Mouse (Mus musculus): ENCODE results near the gene Armc2. TPM values are rescaled to one million over a fixed set of nuclear protein-coding genes. Genes with fewer than 3 reads are reported as not detected.

Armc2 gene
- total and polyA plus RNA-seq, 3 experiments: 0.08 to 0.13 TPM; not detected in 1

GRCm38 (mm10) chr10:42018016-42018949 lies at the start of gene Armc2 (continued):
- TF ChIP-seq ZMIZ1 (IDR thresholded peaks at IDR 0.05; ENCODE audit: low read depth, low read length): no peak
- peak; percentile 28; the same call in 1 of the 2 replicates for TF ChIP-seq HCFC1 (IDR thresholded peaks at IDR 0.05; ENCODE audit: low read depth, low read length)
- TF ChIP-seq MYC (IDR thresholded peaks at IDR 0.05; ENCODE audit: low read depth, low read length): no peak
- no peak for TF ChIP-seq ZC3H11A (IDR thresholded peaks at IDR 0.05; ENCODE audit: low read depth, low read length)

GRCm38 (mm10) chr10:42064446-42064845 lies 46.2 kb upstream of the Armc2 start:
- no peaks in the 10 kb centered on the region for H3K27me3 ChIP-seq (ENCODE audit: control insufficient read depth in 1 of 2, insufficient read depth in 2 of 2, low read length in 2 of 2)
- H3K9me3 ChIP-seq (replicated peaks; ENCODE audit: insufficient read depth, low read length): no peaks in the 10 kb centered on the region
- no peaks in the 10 kb centered on the region for H3K79me2 ChIP-seq (ENCODE audit: control insufficient read depth, insufficient read depth, low read length, poor library complexity)
- H3K9ac ChIP-seq (ENCODE audit: control insufficient read depth, low read depth, low read length, poor library complexity, severe bottlenecking): no peak overlapping the region
- TF ChIP-seq RCOR1 (IDR thresholded peaks at IDR 0.05; ENCODE audit: low read depth, low read length): no peak
- TF ChIP-seq ZMIZ1 (IDR thresholded peaks at IDR 0.05; ENCODE audit: low read depth, low read length): no peak
- TF ChIP-seq UBTF (IDR thresholded peaks at IDR 0.05; ENCODE audit: borderline replicate concordance, insufficient read depth, low read depth, low read length): no peak
- TF ChIP-seq ZNF384 (IDR thresholded peaks at IDR 0.05; ENCODE audit: low read depth, low read length): no peak
- no peak for TF ChIP-seq USF1 (IDR thresholded peaks at IDR 0.05; ENCODE audit: low read depth, low read length)
- no peak for TF ChIP-seq MYC (IDR thresholded peaks at IDR 0.05; ENCODE audit: low read depth, low read length)
- TF ChIP-seq HCFC1 (IDR thresholded peaks at IDR 0.05; ENCODE audit: low read depth, low read length): no peak
- no peak for TF ChIP-seq NRF1 (IDR thresholded peaks at IDR 0.05; ENCODE audit: insufficient read depth, low read depth, low read length, poor library complexity, severe bottlenecking)
- TF ChIP-seq BHLHE40 (IDR thresholded peaks at IDR 0.05; ENCODE audit: borderline replicate concordance, low read depth, low read length): no peak
- no peak for TF ChIP-seq RAD21 (IDR thresholded peaks at IDR 0.05; ENCODE audit: low read depth, low read length)
- TF ChIP-seq MAZ (IDR thresholded peaks at IDR 0.05; ENCODE audit: low read depth, low read length): no peak
- TF ChIP-seq ZC3H11A (IDR thresholded peaks at IDR 0.05; ENCODE audit: low read depth, low read length): no peak
- TF ChIP-seq MEF2A (IDR thresholded peaks at IDR 0.05; ENCODE audit: extremely low read depth, insufficient replicate concordance, low read depth, low read length, poor library complexity, severe bottlenecking): no peak
- no peak for TF ChIP-seq CTCF (IDR thresholded peaks at IDR 0.05 in 2 of 3, conservative IDR thresholded peaks at IDR 0.05 in 1 of 3; ENCODE audit: control insufficient read depth in 1 of 3, insufficient read depth in 1 of 3, low read depth in 2 of 3, low read length in 3 of 3, poor library complexity in 1 of 3, severe bottlenecking in 1 of 3)
- no peak for TF ChIP-seq E2F4 (IDR thresholded peaks at IDR 0.05; ENCODE audit: borderline replicate concordance, low read depth, low read length)
- TF ChIP-seq TBP (IDR thresholded peaks at IDR 0.05; ENCODE audit: low read depth, low read length): no peak
- no peak for TF ChIP-seq NELFE (IDR thresholded peaks at IDR 0.05; ENCODE audit: low read depth, low read length)
- TF ChIP-seq EP300 (IDR thresholded peaks at IDR 0.05; ENCODE audit: low read depth in 1 of 2, low read length in 2 of 2): no peak
- peaks cover 16 to 20% of the 10 kb centered on the region in 2 experiments for H3K4me1 ChIP-seq (ENCODE audit: control insufficient read depth in 1 of 2, insufficient read depth in 2 of 2, low read length in 2 of 2)
- no peak for DNase-seq (ENCODE audit: low read depth, low spot score)
- peaks cover 0 to 15% of the 10 kb centered on the region in 2 experiments; a peak in 2 of 4 replicates for H3K36me3 ChIP-seq (ENCODE audit: control insufficient read depth in 1 of 2, insufficient read depth in 2 of 2, low read length in 2 of 2)
- H3K27ac ChIP-seq (ENCODE audit: control insufficient read depth, low read depth, low read length): no peak overlapping the region
- H3K4me3 ChIP-seq (ENCODE audit: control insufficient read depth in 1 of 2, insufficient read depth in 1 of 2, low read depth in 2 of 2, low read length in 2 of 2): no peak overlapping the region

All from MEL (cell line).